Mouse (Mus musculus): ENCODE results near the gene Slit3. TPM values are rescaled to one million over a fixed set of nuclear protein-coding genes. Genes with fewer than 3 reads are reported as not detected.

Slit3 gene
- polyA plus RNA-seq, 1 experiment from 2014 or later = 3.5 TPM

- no peaks in the 10 kb centered on the region for H3K36me3 ChIP-seq (ENCODE audit: control insufficient read depth, insufficient read depth, low read length)
- ATAC-seq (ENCODE audit: low FRiP score, low TSS enrichment) (no peak), DNase-seq (no peak)
- H3K4me1 ChIP-seq (ENCODE audit: control insufficient read depth, insufficient read depth, low read length) = no peaks in the 10 kb centered on the region
- H3K27ac ChIP-seq (replicated peaks; ENCODE audit: low read depth, low read length) = no peak overlapping the region
- H3K4me2 ChIP-seq (ENCODE audit: low read length) = no peak overlapping the region
- no peaks in the 10 kb centered on the region for H3K9me3 ChIP-seq (ENCODE audit: control insufficient read depth, low read length)
- H3K4me3 ChIP-seq (replicated peaks; ENCODE audit: low read depth, low read length) = no peak overlapping the region
- WGBS = 76% methylated on average over 8 of the region's 8 CpGs
- no peak overlapping the region for H3K9ac ChIP-seq (replicated peaks; ENCODE audit: low read length)
- H3K27me3 ChIP-seq (ENCODE audit: control insufficient read depth, insufficient read depth, low read length) = peaks cover 13% of the 10 kb centered on the region; the same call in 1 of the 2 replicates
Observed at GRCm38 (mm10) chr11:35304216-35304975, 183.4 kb downstream of the Slit3 start.

- ATAC-seq (ENCODE audit: low FRiP score, low TSS enrichment) = no peak
- WGBS = 50% methylated on average over 5 of the region's 5 CpGs
Observed at GRCm38 (mm10) chr11:35305111-35305510, 184.1 kb downstream of the Slit3 start.

GRCm38 (mm10) chr11:35305910-35306309 is 184.9 kb downstream of the Slit3 start:
- Histone ChIP-seq H3K4me3 (replicated peaks; ENCODE audit: low read depth, low read length) (no peak overlapping the region), H3K27me3 (ENCODE audit: control insufficient read depth, insufficient read depth, low read length) (peaks cover 10% of the 10 kb centered on the region; the same call in 1 of the 2 replicates), H3K4me1 (ENCODE audit: control insufficient read depth, insufficient read depth, low read length) (no peaks in the 10 kb centered on the region), H3K27ac (replicated peaks; ENCODE audit: low read depth, low read length) (no peak overlapping the region), H3K36me3 (ENCODE audit: control insufficient read depth, insufficient read depth, low read length) (no peaks in the 10 kb centered on the region), H3K4me2 (ENCODE audit: low read length) (no peak overlapping the region), H3K9me3 (ENCODE audit: control insufficient read depth, low read length) (no peaks in the 10 kb centered on the region), H3K9ac (replicated peaks; ENCODE audit: low read length) (no peak overlapping the region)
- 87% methylated on average over 3 of the region's 3 CpGs for WGBS
- DNase-seq = no peak
- ATAC-seq (ENCODE audit: low FRiP score, low TSS enrichment) = no peak

More at GRCm38 (mm10) chr11:35305111-35305510, 184.1 kb downstream of the Slit3 start:
- H3K4me3 ChIP-seq (replicated peaks; ENCODE audit: low read depth, low read length) = no peak overlapping the region
- H3K4me1 ChIP-seq (ENCODE audit: control insufficient read depth, insufficient read depth, low read length) = no peaks in the 10 kb centered on the region
- no peaks in the 10 kb centered on the region for H3K9me3 ChIP-seq (ENCODE audit: control insufficient read depth, low read length)
- peaks cover 14% of the 10 kb centered on the region; the same call in 1 of the 2 replicates for H3K27me3 ChIP-seq (ENCODE audit: control insufficient read depth, insufficient read depth, low read length)
- no peaks in the 10 kb centered on the region for H3K36me3 ChIP-seq (ENCODE audit: control insufficient read depth, insufficient read depth, low read length)
- no peak overlapping the region for H3K27ac ChIP-seq (replicated peaks; ENCODE audit: low read depth, low read length)
- no peak overlapping the region for H3K4me2 ChIP-seq (ENCODE audit: low read length)
- no peak overlapping the region for H3K9ac ChIP-seq (replicated peaks; ENCODE audit: low read length)
- DNase-seq = no peak

- Histone ChIP-seq H3K27ac (replicated peaks; ENCODE audit: low read depth, low read length) (no peak overlapping the region), H3K36me3 (ENCODE audit: control insufficient read depth, insufficient read depth, low read length) (no peaks in the 10 kb centered on the region), H3K4me3 (replicated peaks; ENCODE audit: low read depth, low read length) (no peak overlapping the region), H3K9ac (replicated peaks; ENCODE audit: low read length) (no peak overlapping the region), H3K9me3 (ENCODE audit: control insufficient read depth, low read length) (no peaks in the 10 kb centered on the region), H3K4me1 (ENCODE audit: control insufficient read depth, insufficient read depth, low read length) (no peaks in the 10 kb centered on the region), H3K27me3 (ENCODE audit: control insufficient read depth, insufficient read depth, low read length) (peaks cover 10% of the 10 kb centered on the region; the same call in 1 of the 2 replicates), H3K4me2 (ENCODE audit: low read length) (no peak overlapping the region)
- WGBS = 74% methylated on average over 5 of the region's 5 CpGs
- ATAC-seq (ENCODE audit: low FRiP score, low TSS enrichment) (no peak), DNase-seq (no peak)
Observed at GRCm38 (mm10) chr11:35306922-35307321, 185.9 kb downstream of the Slit3 start.

- H3K4me3 ChIP-seq (replicated peaks; ENCODE audit: low read depth, low read length) = no peak overlapping the region
- H3K27ac ChIP-seq (replicated peaks; ENCODE audit: low read depth, low read length) = no peak overlapping the region
- peaks cover 14% of the 10 kb centered on the region; the same call in 1 of the 2 replicates for H3K27me3 ChIP-seq (ENCODE audit: control insufficient read depth, insufficient read depth, low read length)
- H3K36me3 ChIP-seq (ENCODE audit: control insufficient read depth, insufficient read depth, low read length) = no peaks in the 10 kb centered on the region
- DNase-seq = no peak
- H3K9ac ChIP-seq (replicated peaks; ENCODE audit: low read length) = no peak overlapping the region
- no peak overlapping the region for H3K4me2 ChIP-seq (ENCODE audit: low read length)
- ATAC-seq (ENCODE audit: low FRiP score, low TSS enrichment) = no peak
- H3K9me3 ChIP-seq (ENCODE audit: control insufficient read depth, low read length) = no peaks in the 10 kb centered on the region
- no peaks in the 10 kb centered on the region for H3K4me1 ChIP-seq (ENCODE audit: control insufficient read depth, insufficient read depth, low read length)
- WGBS = 87% methylated on average over 4 of the region's 4 CpGs
Observed at GRCm38 (mm10) chr11:35307992-35308391, 187.0 kb downstream of the Slit3 start.

- no peaks in the 10 kb centered on the region for H3K9me3 ChIP-seq (ENCODE audit: control insufficient read depth, low read length)
- no peak overlapping the region for H3K4me2 ChIP-seq (ENCODE audit: low read length)
- no peak overlapping the region for H3K4me3 ChIP-seq (replicated peaks; ENCODE audit: low read depth, low read length)
- ATAC-seq (ENCODE audit: low FRiP score, low TSS enrichment) (no peak), DNase-seq (no peak)
- H3K36me3 ChIP-seq (ENCODE audit: control insufficient read depth, insufficient read depth, low read length) = no peaks in the 10 kb centered on the region
- peaks cover 36% of the 10 kb centered on the region; the same call in 1 of the 2 replicates for H3K27me3 ChIP-seq (ENCODE audit: control insufficient read depth, insufficient read depth, low read length)
- 85% methylated on average over 5 of the region's 5 CpGs for WGBS
- H3K9ac ChIP-seq (replicated peaks; ENCODE audit: low read length) = no peak overlapping the region
- H3K4me1 ChIP-seq (ENCODE audit: control insufficient read depth, insufficient read depth, low read length) = peaks cover 13% of the 10 kb centered on the region
- no peak overlapping the region for H3K27ac ChIP-seq (replicated peaks; ENCODE audit: low read depth, low read length)
Observed at GRCm38 (mm10) chr11:35315449-35316028, 194.5 kb downstream of the Slit3 start.

- ATAC-seq (ENCODE audit: low FRiP score, low TSS enrichment) (no peak), DNase-seq (no peak)
- H3K9me3 ChIP-seq (ENCODE audit: control insufficient read depth, low read length) = no peaks in the 10 kb centered on the region
- H3K36me3 ChIP-seq (ENCODE audit: control insufficient read depth, insufficient read depth, low read length) = no peaks in the 10 kb centered on the region
- H3K4me2 ChIP-seq (ENCODE audit: low read length) = no peak overlapping the region
- no peak overlapping the region for H3K27ac ChIP-seq (replicated peaks; ENCODE audit: low read depth, low read length)
- H3K9ac ChIP-seq (replicated peaks; ENCODE audit: low read length) = no peak overlapping the region
- H3K27me3 ChIP-seq (ENCODE audit: control insufficient read depth, insufficient read depth, low read length) = peaks cover 40% of the 10 kb centered on the region
- 92% methylated on average over 5 of the region's 5 CpGs for WGBS
- H3K4me3 ChIP-seq (replicated peaks; ENCODE audit: low read depth, low read length) = no peak overlapping the region
- H3K4me1 ChIP-seq (ENCODE audit: control insufficient read depth, insufficient read depth, low read length) = peaks cover 13% of the 10 kb centered on the region
Observed at GRCm38 (mm10) chr11:35317221-35317620, 196.2 kb downstream of the Slit3 start.

- H3K9me3 ChIP-seq (ENCODE audit: control insufficient read depth, low read length) = no peaks in the 10 kb centered on the region
- no peak overlapping the region for H3K4me3 ChIP-seq (replicated peaks; ENCODE audit: low read depth, low read length)
- no peak overlapping the region for H3K9ac ChIP-seq (replicated peaks; ENCODE audit: low read length)
- H3K27ac ChIP-seq (replicated peaks; ENCODE audit: low read depth, low read length) = peak overlapping the region; percentile 37; the same call in 1 of the 2 replicates
- peak; percentile 85 for ATAC-seq (ENCODE audit: low FRiP score, low TSS enrichment)
- peaks cover 38% of the 10 kb centered on the region for H3K27me3 ChIP-seq (ENCODE audit: control insufficient read depth, insufficient read depth, low read length)
- H3K36me3 ChIP-seq (ENCODE audit: control insufficient read depth, insufficient read depth, low read length) = no peaks in the 10 kb centered on the region
- H3K4me2 ChIP-seq (ENCODE audit: low read length) = no peak overlapping the region
- WGBS = 19% methylated on average over 7 of the region's 7 CpGs
- H3K4me1 ChIP-seq (ENCODE audit: control insufficient read depth, insufficient read depth, low read length) = peaks cover 13% of the 10 kb centered on the region
- peak; percentile 67 for DNase-seq
Observed at GRCm38 (mm10) chr11:35317775-35318432, 196.9 kb downstream of the Slit3 start.

Data from midbrain, embryonic 14.5 days (tissue).